Mouse (Mus musculus) forebrain, embryonic 15.5 days (tissue): ENCODE measurements around the gene Atp6v1e2. TPM values are rescaled to one million over a fixed set of nuclear protein-coding genes. Genes with fewer than 3 reads are reported as not detected.

Source experiments
- ATAC-seq: fragments of 200-750 bp; cut with Nextera tagmentation; replicated peaks from 2 replicates; pipeline ENCODE4 v1.8.0; 2017; ENCODE audit warnings: mild to moderate bottlenecking, moderate TSS enrichment, moderate library complexity
- H3K27ac ChIP-seq: fragments of 300-500 bp; sonication (generic); replicated peaks from 2 replicates; pipeline ENCODE4 v1.5.1; 2015; ENCODE audit warnings: mild to moderate bottlenecking, inconsistent platforms
- H3K27me3 ChIP-seq: fragments of 300-500 bp; sonication (generic); 2 replicates; pipeline ENCODE4 v1.6.1; 2015; ENCODE audit warnings: inconsistent platforms
- H3K36me3 ChIP-seq: fragments of 300-500 bp; sonication (generic); 2 replicates; pipeline ENCODE4 v1.6.1; 2015; ENCODE audit warnings: mild to moderate bottlenecking, inconsistent platforms
- H3K4me1 ChIP-seq: fragments of 300-500 bp; sonication (generic); 2 replicates; pipeline ENCODE4 v1.6.1; 2015; ENCODE audit warnings: inconsistent platforms
- H3K4me2 ChIP-seq: fragments of 300-500 bp; sonication (generic); replicated peaks from 2 replicates; pipeline ENCODE4 v1.6.1; 2015; ENCODE audit warnings: mild to moderate bottlenecking, inconsistent platforms
- H3K4me3 ChIP-seq: fragments of 300-500 bp; sonication (generic); 2 replicates; pipeline ENCODE4 v1.5.1; 2015; ENCODE audit warnings: mild to moderate bottlenecking, inconsistent platforms
- H3K9ac ChIP-seq: fragments of 300-500 bp; sonication (generic); replicated peaks from 2 replicates; pipeline ENCODE4 v1.6.1; 2015; ENCODE audit warnings: mild to moderate bottlenecking, inconsistent platforms
- H3K9me3 ChIP-seq: fragments of 300-500 bp; sonication (generic); 2 replicates; pipeline ENCODE4 v1.6.1; 2016; ENCODE audit warnings: inconsistent platforms
- WGBS: fragments of 180-500 bp; shearing (Covaris S2); methylation state at CpG from one replicate; pipeline ENCODE4 v1.1.7; 2015; ENCODE audit warnings: mixed read lengths; 5-methylcytosine and 5-hydroxymethylcytosine counted together
- polyA plus RNA-seq: library from polyadenylated mRNA; unstranded; fragments of >200 nt; fragmentation: Nextera tagmentation; extraction: Ambion mirVana; gene quantifications from 2 replicates; pipeline ENCODE4 v1.2.1, GENCODE M21; 2015

Gene Atp6v1e2
- polyA plus RNA-seq, 1 experiment from 2014 or later, result not detected

DNA sequence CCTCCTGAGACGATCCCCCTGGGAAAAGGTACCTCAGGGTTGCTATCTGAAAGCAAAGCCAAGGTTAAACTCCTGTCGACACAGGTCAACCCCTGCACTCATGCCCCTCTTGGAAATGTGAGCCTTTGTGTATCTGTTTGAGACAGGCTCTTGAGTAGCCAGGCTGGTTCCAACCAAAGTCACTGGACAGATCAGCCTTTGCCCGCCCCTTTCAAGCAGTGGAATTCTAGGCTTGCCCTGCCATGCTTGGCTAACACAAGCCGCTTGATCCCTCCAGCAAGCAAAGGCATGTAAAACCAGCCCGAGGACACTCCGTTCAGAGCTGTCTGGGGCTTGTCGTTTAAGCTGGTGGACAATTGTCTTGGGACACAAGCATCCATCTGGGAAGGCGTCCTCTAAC is 39.4 kb downstream of the Atp6v1e2 start:
- no peak overlapping the region for H3K4me3 ChIP-seq
- H3K9me3 ChIP-seq, result no peaks in the 10 kb centered on the region
- no peak overlapping the region for H3K27ac ChIP-seq
- H3K27me3 ChIP-seq, result no peaks in the 10 kb centered on the region
- peaks cover 25% of the 10 kb centered on the region for H3K4me1 ChIP-seq
- no peak overlapping the region for H3K4me2 ChIP-seq
- no peak for ATAC-seq
- WGBS, result 78% methylated on average over 8 of the region's 8 CpGs
- no peaks in the 10 kb centered on the region for H3K36me3 ChIP-seq
- H3K9ac ChIP-seq, result no peak overlapping the region

DNA sequence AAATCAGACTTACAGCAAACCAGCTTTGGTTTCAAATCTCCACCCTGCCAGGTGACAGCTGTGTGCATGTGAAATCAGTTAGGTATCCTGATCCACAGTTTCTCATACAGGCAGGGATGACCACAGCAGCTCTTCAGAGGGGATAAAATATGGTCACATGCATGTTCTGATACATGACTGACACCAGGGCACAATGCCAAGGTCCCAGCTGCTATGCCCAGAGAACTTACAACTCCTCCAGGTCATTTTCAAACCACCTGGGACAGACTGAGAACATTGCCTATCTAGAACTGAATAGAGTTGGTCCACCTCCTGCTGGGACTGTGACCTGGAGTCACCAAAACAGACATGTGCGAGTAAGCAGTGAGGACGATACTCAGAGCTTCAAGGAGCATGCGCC is 40.6 kb downstream of the Atp6v1e2 start:
- peaks cover 25% of the 10 kb centered on the region for H3K4me1 ChIP-seq
- WGBS, result 85% methylated on average over 3 of the region's 3 CpGs

DNA sequence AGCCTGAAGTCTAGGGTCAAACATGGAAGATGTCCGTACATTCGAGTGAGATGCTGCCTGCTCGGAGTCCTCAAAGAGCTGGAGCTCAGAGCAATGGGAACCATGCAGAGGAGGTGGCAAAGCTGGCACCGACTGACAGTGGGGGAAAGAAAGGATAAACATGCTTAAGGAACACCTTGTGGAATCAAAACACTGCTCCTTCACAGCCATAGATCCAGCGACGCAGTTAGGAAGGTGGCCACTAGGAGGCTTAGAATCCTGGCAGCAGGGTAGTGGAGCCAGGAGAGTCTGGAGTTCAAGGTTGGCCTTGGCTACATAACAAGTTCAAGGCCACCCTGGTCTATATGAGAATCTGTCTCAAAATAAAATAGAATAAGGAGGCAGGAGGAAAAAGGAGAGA is 41.1 kb downstream of the Atp6v1e2 start:
- Histone ChIP-seq H3K27ac (no peak overlapping the region), H3K36me3 (no peaks in the 10 kb centered on the region), H3K4me1 (peaks cover 25% of the 10 kb centered on the region), H3K9me3 (no peaks in the 10 kb centered on the region), H3K9ac (no peak overlapping the region), H3K4me3 (no peak overlapping the region), H3K27me3 (no peaks in the 10 kb centered on the region), H3K4me2 (no peak overlapping the region)
- WGBS, result 28% methylated on average over 6 of the region's 6 CpGs
- no peak for ATAC-seq

More for the DNA sequence above, 40.6 kb downstream of the Atp6v1e2 start:
- Histone ChIP-seq H3K36me3 (no peaks in the 10 kb centered on the region), H3K9ac (no peak overlapping the region), H3K27me3 (no peaks in the 10 kb centered on the region), H3K27ac (no peak overlapping the region), H3K9me3 (no peaks in the 10 kb centered on the region), H3K4me2 (no peak overlapping the region), H3K4me3 (no peak overlapping the region)
- no peak for ATAC-seq

GRCm38 (mm10) chr17:86906136-86906461 is 41.6 kb downstream of the Atp6v1e2 start:
- WGBS, result 3% methylated on average over 9 of the region's 9 CpGs
- Histone ChIP-seq H3K4me1 (peaks cover 25% of the 10 kb centered on the region), H3K36me3 (no peaks in the 10 kb centered on the region), H3K9ac (no peak overlapping the region), H3K27me3 (no peaks in the 10 kb centered on the region), H3K4me3 (no peak overlapping the region), H3K9me3 (no peaks in the 10 kb centered on the region), H3K4me2 (peak overlapping the region; percentile 18), H3K27ac (peak overlapping the region; percentile 75)
- peak; percentile 60 for ATAC-seq

GRCm38 (mm10) chr17:86905297-86906135 is 42.2 kb downstream of the Atp6v1e2 start:
- Histone ChIP-seq H3K27me3 (no peaks in the 10 kb centered on the region), H3K36me3 (no peaks in the 10 kb centered on the region), H3K4me3 (no peak overlapping the region), H3K4me1 (peaks cover 28% of the 10 kb centered on the region), H3K4me2 (peak overlapping the region; percentile 18), H3K27ac (peak overlapping the region; percentile 75), H3K9me3 (no peaks in the 10 kb centered on the region), H3K9ac (no peak overlapping the region)
- ATAC-seq, result peak; percentile 71
- 8% methylated on average over 19 of the region's 19 CpGs for WGBS

- Histone ChIP-seq H3K36me3 (no peaks in the 10 kb centered on the region), H3K9ac (no peak overlapping the region), H3K4me3 (no peak overlapping the region), H3K27me3 (no peaks in the 10 kb centered on the region), H3K4me1 (peaks cover 28% of the 10 kb centered on the region), H3K9me3 (no peaks in the 10 kb centered on the region), H3K27ac (no peak overlapping the region), H3K4me2 (no peak overlapping the region)
- WGBS, result 74% methylated on average over 3 of the region's 3 CpGs
- no peak for ATAC-seq
These were observed 43.5 kb downstream of the Atp6v1e2 start for GRCm38 (mm10) chr17:86904206-86904605.

DNA sequence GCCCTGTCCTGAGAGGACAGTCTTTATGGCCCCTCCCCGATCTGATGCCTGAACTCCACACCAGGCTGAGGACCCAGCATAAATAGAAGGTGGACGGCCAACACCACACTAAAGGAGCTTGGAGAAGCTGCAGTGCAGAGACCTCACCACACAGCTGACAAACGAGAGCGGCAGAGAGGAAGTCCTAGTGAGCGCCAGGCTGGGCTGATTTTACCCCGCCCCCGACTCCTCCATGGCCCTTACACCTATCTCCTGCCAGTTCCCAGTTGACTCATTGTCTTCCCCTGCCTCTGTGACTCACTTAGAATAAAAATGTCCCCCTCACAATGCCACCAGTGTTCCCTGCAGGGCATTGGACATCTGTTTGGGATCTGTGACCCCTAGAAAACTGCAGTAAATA is 44.1 kb downstream of the Atp6v1e2 start:
- Histone ChIP-seq H3K4me1 (peaks cover 28% of the 10 kb centered on the region), H3K27ac (no peak overlapping the region), H3K9ac (no peak overlapping the region), H3K4me2 (no peak overlapping the region), H3K36me3 (no peaks in the 10 kb centered on the region), H3K4me3 (no peak overlapping the region), H3K9me3 (no peaks in the 10 kb centered on the region), H3K27me3 (no peaks in the 10 kb centered on the region)
- no peak for ATAC-seq
- WGBS, result 60% methylated on average over 7 of the region's 7 CpGs

- H3K27ac ChIP-seq, result no peak overlapping the region
- 94% methylated on average over 14 of the region's 14 CpGs for WGBS
- ATAC-seq, result no peak
These were observed 45.2 kb downstream of the Atp6v1e2 start for GRCm38 (mm10) chr17:86902399-86903067.

GRCm38 (mm10) chr17:86900564-86900963 is 47.1 kb downstream of the Atp6v1e2 start:
- no peak overlapping the region for H3K27ac ChIP-seq
- H3K27me3 ChIP-seq, result no peaks in the 10 kb centered on the region
- no peak overlapping the region for H3K4me2 ChIP-seq
- no peak overlapping the region for H3K4me3 ChIP-seq
- H3K9ac ChIP-seq, result no peak overlapping the region
- ATAC-seq, result no peak
- 79% methylated on average over 5 of the region's 5 CpGs for WGBS
- H3K36me3 ChIP-seq, result no peaks in the 10 kb centered on the region
- H3K9me3 ChIP-seq, result no peaks in the 10 kb centered on the region
- peaks cover 23% of the 10 kb centered on the region for H3K4me1 ChIP-seq

More at GRCm38 (mm10) chr17:86902399-86903067, 45.2 kb downstream of the Atp6v1e2 start:
- no peaks in the 10 kb centered on the region for H3K27me3 ChIP-seq
- H3K4me2 ChIP-seq, result no peak overlapping the region
- H3K9me3 ChIP-seq, result no peaks in the 10 kb centered on the region
- H3K9ac ChIP-seq, result no peak overlapping the region
- H3K4me1 ChIP-seq, result peaks cover 28% of the 10 kb centered on the region
- H3K36me3 ChIP-seq, result no peaks in the 10 kb centered on the region
- H3K4me3 ChIP-seq, result no peak overlapping the region

GRCm38 (mm10) chr17:86899821-86900220 is 47.9 kb downstream of the Atp6v1e2 start:
- ATAC-seq, result no peak
- no peaks in the 10 kb centered on the region for H3K36me3 ChIP-seq
- no peaks in the 10 kb centered on the region for H3K9me3 ChIP-seq
- H3K4me1 ChIP-seq, result peaks cover 16% of the 10 kb centered on the region
- WGBS, result 83% methylated on average over 5 of the region's 5 CpGs
- no peak overlapping the region for H3K4me3 ChIP-seq
- no peak overlapping the region for H3K9ac ChIP-seq
- H3K27ac ChIP-seq, result no peak overlapping the region
- H3K4me2 ChIP-seq, result no peak overlapping the region
- H3K27me3 ChIP-seq, result no peaks in the 10 kb centered on the region

DNA sequence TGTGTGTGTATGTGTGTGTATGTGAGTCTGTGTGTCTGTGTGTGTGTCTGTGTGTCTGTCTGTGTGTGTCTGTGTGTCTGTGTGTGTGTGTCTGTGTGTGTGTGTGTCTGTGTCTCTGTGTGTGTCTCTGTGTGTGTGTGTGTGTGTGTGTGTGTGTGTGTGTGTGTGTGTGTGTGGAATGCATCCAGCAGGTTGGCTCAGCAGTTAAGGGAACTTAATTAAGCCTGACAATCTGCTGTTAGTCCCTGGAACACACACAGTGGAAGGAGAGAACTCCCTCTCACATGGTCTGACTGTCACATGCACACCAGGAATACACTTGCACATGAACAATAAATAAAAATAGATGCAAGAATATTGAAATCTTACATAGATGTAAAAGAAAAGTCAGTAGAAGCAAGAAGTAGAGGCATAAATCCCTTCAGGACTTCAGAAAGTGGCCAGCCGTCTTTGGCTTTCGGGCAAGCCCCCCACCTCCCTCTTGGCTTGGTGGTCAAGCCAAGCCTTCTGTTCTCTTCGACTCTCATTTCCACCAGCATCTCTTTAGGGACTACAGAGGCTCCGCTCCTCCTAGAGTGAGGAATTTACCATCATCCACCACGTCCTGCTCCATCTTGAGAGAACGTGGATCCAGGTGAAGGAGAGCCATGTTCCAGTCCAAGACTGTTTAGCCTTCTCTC is 50.1 kb downstream of the Atp6v1e2 start:
- H3K4me2 ChIP-seq, result no peak overlapping the region
- no peak for ATAC-seq
- H3K36me3 ChIP-seq, result no peaks in the 10 kb centered on the region
- peaks cover 3% of the 10 kb centered on the region; the same call in 1 of the 2 replicates for H3K4me1 ChIP-seq
- H3K27ac ChIP-seq, result no peak overlapping the region
- no peaks in the 10 kb centered on the region for H3K27me3 ChIP-seq
- no peaks in the 10 kb centered on the region for H3K9me3 ChIP-seq
- H3K9ac ChIP-seq, result no peak overlapping the region
- 92% methylated on average over 6 of the region's 6 CpGs for WGBS
- H3K4me3 ChIP-seq, result no peak overlapping the region

GRCm38 (mm10) chr17:86895191-86895590 is 52.5 kb downstream of the Atp6v1e2 start:
- H3K4me1 ChIP-seq, result no peaks in the 10 kb centered on the region
- no peaks in the 10 kb centered on the region for H3K36me3 ChIP-seq
- WGBS, result 82% methylated on average over 4 of the region's 4 CpGs
- no peaks in the 10 kb centered on the region for H3K27me3 ChIP-seq
- no peak overlapping the region for H3K4me2 ChIP-seq
- H3K9ac ChIP-seq, result no peak overlapping the region
- H3K4me3 ChIP-seq, result no peak overlapping the region
- H3K9me3 ChIP-seq, result no peaks in the 10 kb centered on the region
- H3K27ac ChIP-seq, result no peak overlapping the region
- ATAC-seq, result no peak
